Mouse (Mus musculus) intestine, embryonic 16.5 days (tissue): ENCODE measurements around the gene Ptprcap. TPM values are rescaled to one million over a fixed set of nuclear protein-coding genes. Genes with fewer than 3 reads are reported as not detected.
A peak's percentile ranks its signal among the peaks of the same experiment; 100 is the strongest.

ENCODE experiments used
- ATAC-seq: fragments of 200-750 bp; cut with Nextera tagmentation; 2 replicates; pipeline ENCODE4 v1.8.0; 2017; ENCODE audit warnings: moderate TSS enrichment, moderate library complexity
- H3K27ac ChIP-seq: fragments of 300-500 bp; sonication (generic); 2 replicates; pipeline ENCODE4 v1.5.1; 2014; ENCODE audit warnings: mild to moderate bottlenecking, low read length
- H3K27me3 ChIP-seq: fragments of 300-500 bp; sonication (generic); replicated peaks from 2 replicates; pipeline ENCODE4 v1.6.1; 2014; ENCODE audit warnings: low read length, control low read depth, mixed read lengths; ENCODE audit not compliant: control insufficient read depth, insufficient read depth
- H3K36me3 ChIP-seq: fragments of 300-500 bp; sonication (generic); 2 replicates; pipeline ENCODE4 v1.6.1; 2014; ENCODE audit warnings: low read length, control low read depth; ENCODE audit not compliant: control insufficient read depth, insufficient read depth
- H3K4me1 ChIP-seq: fragments of 300-500 bp; sonication (generic); 2 replicates; pipeline ENCODE4 v1.6.1; 2014; ENCODE audit warnings: low read length, control low read depth, mixed read lengths; ENCODE audit not compliant: control insufficient read depth, insufficient read depth
- H3K4me2 ChIP-seq: fragments of 300-500 bp; sonication (generic); 2 replicates; pipeline ENCODE4 v1.6.1; 2014; ENCODE audit warnings: low read depth, low read length, control low read depth
- H3K4me3 ChIP-seq: fragments of 300-500 bp; sonication (generic); 2 replicates; pipeline ENCODE4 v1.5.1; 2014; ENCODE audit warnings: mild to moderate bottlenecking, low read length
- H3K9ac ChIP-seq: fragments of 300-500 bp; sonication (generic); 2 replicates; pipeline ENCODE4 v1.6.1; 2014; ENCODE audit warnings: low read depth, low read length
- H3K9me3 ChIP-seq: fragments of 300-500 bp; sonication (generic); 2 replicates; pipeline ENCODE4 v1.6.1; 2016; ENCODE audit warnings: low read length, control low read depth; ENCODE audit not compliant: control insufficient read depth
- WGBS: fragments of 180-500 bp; shearing (Covaris S2); extraction: QIAGEN DNeasy Blood & Tissue Kit; methylation state at CpG from one replicate; pipeline ENCODE4 v1.1.7; 2014; 5-methylcytosine and 5-hydroxymethylcytosine counted together
- polyA plus RNA-seq: library from polyadenylated mRNA; unstranded; fragments of >200 nt; fragmentation: Nextera tagmentation; extraction: Ambion mirVana; gene quantifications from 2 replicates; pipeline ENCODE4 v1.2.1, GENCODE M21; 2015

Gene Ptprcap
- polyA plus RNA-seq, 1 experiment from 2014 or later, result 5.8 TPM

DNA sequence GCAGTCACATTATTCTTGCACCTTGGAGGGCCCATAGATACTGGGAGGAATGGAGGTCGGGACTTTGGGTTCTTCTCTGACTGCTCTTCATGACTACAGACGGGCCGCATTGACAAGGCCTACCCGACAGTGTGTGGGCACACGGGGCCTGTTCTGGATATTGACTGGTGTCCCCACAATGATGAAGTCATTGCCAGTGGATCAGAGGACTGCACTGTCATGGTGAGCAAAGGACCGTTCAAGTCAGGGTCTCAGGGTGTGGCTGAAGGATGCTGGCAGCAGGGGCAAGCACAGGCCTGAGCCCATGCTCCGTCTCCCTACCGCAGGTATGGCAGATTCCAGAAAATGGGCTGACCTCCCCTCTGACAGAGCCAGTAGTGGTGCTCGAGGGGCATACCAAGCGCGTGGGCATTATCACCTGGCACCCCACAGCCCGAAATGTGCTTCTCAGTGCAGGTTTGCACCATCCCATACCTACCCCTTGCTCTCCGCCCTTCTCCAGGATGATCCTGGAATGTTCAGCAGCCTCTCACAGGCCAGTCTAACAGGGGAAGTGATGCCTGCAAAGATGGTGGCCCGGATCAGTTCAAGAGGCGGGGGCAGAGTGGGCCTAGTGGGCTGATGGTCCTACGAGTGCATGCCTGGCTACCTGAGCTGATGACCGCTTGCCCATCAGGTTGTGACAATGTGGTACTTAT is 3.5 kb upstream of the Ptprcap start:
- no peak for ATAC-seq
- WGBS, result 92% methylated on average over 17 of the region's 17 CpGs
- Histone ChIP-seq H3K36me3 (peaks cover 18% of the 10 kb centered on the region), H3K4me1 (peaks cover 22% of the 10 kb centered on the region), H3K27ac (no peak overlapping the region), H3K4me3 (peak overlapping the region; percentile 82; the same call in 1 of the 2 replicates), H3K4me2 (peak overlapping the region; percentile 84), H3K9me3 (no peaks in the 10 kb centered on the region), H3K9ac (peak overlapping the region; percentile 95), H3K27me3 (no peaks in the 10 kb centered on the region)

DNA sequence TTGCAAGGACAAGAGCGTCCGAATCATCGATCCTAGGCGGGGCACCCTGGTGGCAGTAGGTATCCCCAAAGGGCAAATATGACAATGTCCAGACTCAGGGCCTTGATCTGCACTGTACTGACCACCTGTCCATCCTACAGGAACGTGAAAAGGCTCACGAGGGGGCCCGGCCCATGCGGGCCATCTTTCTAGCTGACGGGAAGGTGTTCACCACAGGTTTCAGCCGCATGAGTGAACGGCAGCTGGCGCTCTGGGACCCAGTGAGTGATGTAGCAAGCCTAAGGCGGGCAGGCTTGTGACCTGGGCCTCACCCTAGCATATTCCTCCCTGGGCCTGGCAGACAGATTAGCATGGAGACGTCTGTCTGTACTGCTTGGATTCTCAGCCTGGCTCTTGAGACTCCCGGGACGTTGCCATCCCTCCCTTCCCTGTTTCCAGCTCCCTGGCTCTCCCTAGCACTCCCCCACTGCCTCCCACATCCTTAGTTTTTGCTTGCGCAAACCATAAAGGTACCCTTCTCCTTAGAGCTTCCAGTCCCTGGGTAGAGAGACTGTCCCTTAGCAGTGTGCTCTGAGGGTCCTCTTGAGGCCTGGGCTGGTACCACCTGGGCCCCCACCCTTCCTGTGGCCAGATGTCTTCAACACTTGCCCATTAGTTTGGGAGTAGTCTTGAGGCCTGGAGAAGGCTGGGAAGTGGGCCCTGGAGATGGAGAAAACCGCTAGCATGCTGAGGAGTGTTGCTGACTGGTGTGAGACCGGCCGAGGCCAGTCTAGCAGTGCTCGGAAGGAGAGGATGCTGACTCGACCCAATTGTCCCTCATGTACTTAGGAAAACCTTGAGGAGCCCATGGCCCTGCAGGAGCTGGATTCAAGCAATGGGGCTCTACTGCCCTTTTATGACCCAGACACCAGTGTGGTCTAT is 2.6 kb upstream of the Ptprcap start:
- 89% methylated on average over 22 of the region's 22 CpGs for WGBS
- no peak overlapping the region for H3K4me2 ChIP-seq
- H3K4me1 ChIP-seq, result peaks cover 22% of the 10 kb centered on the region
- H3K9me3 ChIP-seq, result no peaks in the 10 kb centered on the region
- H3K4me3 ChIP-seq, result no peak overlapping the region
- no peaks in the 10 kb centered on the region for H3K27me3 ChIP-seq
- H3K9ac ChIP-seq, result 0 out of 2 replicates have a peak overlapping the region, but pooled peaks have one; percentile 21
- ATAC-seq, result no peak
- H3K36me3 ChIP-seq, result peaks cover 20% of the 10 kb centered on the region
- H3K27ac ChIP-seq, result no peak overlapping the region

DNA sequence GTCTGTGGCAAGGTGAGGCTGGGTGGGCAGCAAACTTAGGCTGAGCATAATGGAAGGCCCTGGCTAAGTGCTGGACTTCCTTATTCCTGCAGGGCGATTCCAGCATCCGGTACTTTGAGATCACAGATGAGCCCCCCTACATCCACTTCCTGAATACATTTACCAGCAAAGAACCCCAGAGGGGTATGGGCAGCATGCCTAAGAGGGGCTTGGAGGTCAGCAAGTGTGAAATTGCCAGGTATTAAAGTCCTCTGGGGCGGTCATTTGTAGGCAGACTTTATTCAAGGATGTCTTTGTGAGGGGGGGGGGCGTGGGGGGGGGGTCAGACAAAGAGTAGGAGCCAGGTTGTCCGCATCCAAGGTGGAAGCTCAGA is 1.9 kb upstream of the Ptprcap start:
- peaks cover 22% of the 10 kb centered on the region for H3K4me1 ChIP-seq
- H3K9ac ChIP-seq, result no peak overlapping the region
- 75% methylated on average over 5 of the region's 5 CpGs for WGBS
- no peak overlapping the region for H3K4me2 ChIP-seq
- H3K27me3 ChIP-seq, result no peaks in the 10 kb centered on the region
- peaks cover 22% of the 10 kb centered on the region for H3K36me3 ChIP-seq
- H3K4me3 ChIP-seq, result no peak overlapping the region
- ATAC-seq, result no peak
- H3K9me3 ChIP-seq, result no peaks in the 10 kb centered on the region
- H3K27ac ChIP-seq, result no peak overlapping the region

DNA sequence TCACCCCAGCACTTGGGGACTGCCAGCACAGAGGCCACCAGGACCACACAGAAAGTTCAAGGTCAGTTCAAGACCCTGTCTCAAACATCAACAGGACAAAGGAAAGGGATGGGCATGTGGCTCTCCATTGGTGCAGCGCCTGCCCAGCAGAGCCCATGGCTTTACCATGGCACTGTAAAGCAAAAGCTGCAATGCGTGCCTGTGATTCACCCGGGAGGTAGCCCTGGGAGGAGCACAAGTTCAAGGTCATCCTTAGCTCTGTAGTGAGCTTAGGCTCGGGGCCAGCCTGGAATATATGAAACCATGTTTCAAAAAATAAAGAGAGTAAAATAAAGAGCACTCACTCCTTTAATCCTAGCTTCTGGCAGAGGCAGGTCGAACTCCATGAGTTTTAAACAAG is 1.5 kb upstream of the Ptprcap start:
- H3K27me3 ChIP-seq, result no peaks in the 10 kb centered on the region
- H3K9me3 ChIP-seq, result no peaks in the 10 kb centered on the region
- H3K4me1 ChIP-seq, result peaks cover 22% of the 10 kb centered on the region
- H3K4me2 ChIP-seq, result no peak overlapping the region
- no peak for ATAC-seq
- no peak overlapping the region for H3K27ac ChIP-seq
- 88% methylated on average over 5 of the region's 5 CpGs for WGBS
- peaks cover 22% of the 10 kb centered on the region for H3K36me3 ChIP-seq
- H3K4me3 ChIP-seq, result no peak overlapping the region
- no peak overlapping the region for H3K9ac ChIP-seq

DNA sequence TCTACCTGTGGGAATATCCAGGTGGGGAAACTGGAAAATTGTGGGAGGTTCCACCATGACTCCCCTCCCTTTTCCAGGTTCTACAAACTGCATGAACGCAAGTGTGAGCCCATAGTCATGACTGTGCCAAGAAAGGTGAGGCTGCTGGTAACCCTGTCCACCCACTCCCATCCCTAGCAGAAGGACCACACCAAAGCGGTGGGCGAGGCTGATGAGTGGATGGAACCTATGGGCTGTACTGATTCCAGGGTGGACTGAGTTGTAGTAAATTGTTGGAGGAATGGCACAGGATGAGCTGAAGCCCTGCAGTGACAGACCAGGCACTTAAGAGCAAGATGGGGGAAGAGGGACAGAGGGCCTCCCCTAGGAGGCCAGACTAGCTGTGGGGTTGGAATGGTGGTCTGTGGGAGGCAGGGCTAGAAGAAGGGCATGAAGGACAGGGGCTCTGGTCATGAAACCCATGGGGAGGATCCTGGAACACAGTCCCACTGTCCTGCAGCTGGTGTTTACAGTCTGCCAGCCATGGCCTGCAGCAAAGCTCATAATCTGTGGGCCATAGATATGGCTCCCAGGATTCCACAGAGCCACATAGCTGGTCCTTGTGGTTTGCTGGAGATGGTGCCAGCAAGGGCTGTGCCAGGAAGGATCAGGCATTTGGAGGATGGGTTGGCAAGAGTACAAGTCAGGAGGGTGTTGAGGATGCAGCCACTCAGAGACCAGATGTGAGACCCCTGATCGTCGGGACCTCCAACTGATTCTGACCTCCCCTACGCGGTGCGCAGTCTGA is 766 bp upstream of the Ptprcap start:
- 84% methylated on average over 8 of the region's 8 CpGs for WGBS
- Histone ChIP-seq H3K27me3 (no peaks in the 10 kb centered on the region), H3K36me3 (peaks cover 29% of the 10 kb centered on the region), H3K9me3 (no peaks in the 10 kb centered on the region), H3K4me3 (no peak overlapping the region), H3K27ac (no peak overlapping the region), H3K9ac (no peak overlapping the region), H3K4me2 (no peak overlapping the region), H3K4me1 (peaks cover 22% of the 10 kb centered on the region)
- no peak for ATAC-seq

DNA sequence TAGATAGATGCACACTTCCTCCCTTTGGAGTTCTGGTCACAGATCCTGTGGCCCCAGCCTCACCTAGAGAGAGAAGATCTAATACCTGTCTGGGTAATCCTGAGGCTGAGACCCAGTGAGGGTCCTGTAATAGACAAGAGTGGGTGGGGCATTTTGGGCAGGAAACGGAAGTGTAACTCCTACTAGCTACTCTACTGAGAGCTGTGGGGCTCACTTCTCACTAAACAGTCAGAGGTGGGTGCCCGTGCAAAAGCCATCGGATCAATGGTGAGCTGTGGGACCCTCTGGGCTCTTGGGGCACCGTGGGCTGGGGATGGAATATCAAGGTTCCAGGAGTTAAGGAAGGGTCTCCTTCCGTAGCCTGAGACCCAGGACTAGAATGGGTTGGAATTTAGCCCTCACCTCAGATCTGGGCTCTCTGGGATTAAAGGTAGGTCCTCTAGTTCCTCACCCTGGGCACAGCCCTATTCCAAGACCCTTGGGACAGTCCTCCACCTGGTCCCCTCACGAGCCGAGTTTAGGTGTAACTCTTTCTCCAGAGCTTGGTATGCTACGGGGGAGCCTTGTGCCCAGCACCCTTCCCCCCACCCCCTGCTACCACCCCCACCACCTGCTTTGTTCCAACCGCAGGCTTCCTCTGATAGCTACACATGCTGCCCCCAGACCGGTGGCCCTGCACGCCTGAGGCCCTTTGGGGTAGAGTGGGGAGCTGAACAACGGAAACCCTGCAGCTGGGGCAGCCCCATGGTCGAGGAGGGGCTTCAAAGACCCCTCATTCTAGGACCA is 1.2 kb downstream of the Ptprcap start:
- Histone ChIP-seq H3K4me1 (peaks cover 15% of the 10 kb centered on the region), H3K27ac (no peak overlapping the region), H3K9ac (no peak overlapping the region)

DNA sequence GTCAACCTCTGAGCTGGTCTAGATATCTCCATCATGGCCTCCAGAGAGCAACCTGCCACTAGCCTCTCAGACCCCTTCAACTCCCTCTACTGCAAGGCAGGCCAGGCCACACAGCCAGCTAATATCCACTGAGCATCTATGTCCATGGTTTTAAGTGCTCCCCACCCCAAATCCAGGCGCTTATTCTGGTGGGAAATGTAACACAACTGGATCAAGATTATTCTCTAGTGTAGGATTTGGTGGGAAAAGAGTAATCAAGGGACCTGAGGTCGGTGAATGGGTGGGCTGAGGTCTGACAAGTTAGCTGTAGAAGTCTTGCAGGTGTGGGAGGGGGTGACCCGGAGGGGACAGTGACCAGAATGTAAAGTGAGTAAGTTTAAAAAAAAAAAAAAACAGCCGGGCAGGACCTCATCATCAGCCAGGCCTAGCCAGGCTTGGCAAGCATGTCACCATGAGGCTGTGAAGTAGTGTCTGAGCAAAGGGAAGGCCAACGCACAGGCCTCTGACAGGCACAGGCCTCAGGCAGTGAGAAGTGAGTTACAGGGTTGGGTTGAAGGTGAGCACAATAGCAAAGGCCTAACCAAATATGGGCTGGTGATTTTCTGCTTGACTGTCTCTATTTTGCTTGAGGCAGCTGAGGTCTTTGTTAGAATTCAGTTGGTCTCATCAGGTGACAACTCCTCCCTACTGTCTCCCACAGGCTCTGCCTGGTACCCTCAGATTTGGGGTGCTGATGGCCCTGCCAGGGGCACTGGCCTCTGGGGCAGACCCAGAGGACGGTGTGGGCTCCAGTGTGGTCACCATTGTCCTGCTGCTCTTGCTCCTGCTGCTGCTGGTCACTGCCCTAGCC is 2.0 kb downstream of the Ptprcap start:
- 73% methylated on average over 6 of the region's 6 CpGs for WGBS
- Histone ChIP-seq H3K27me3 (no peaks in the 10 kb centered on the region), H3K4me3 (no peak overlapping the region), H3K27ac (no peak overlapping the region), H3K4me2 (no peak overlapping the region), H3K9ac (no peak overlapping the region), H3K36me3 (peaks cover 36% of the 10 kb centered on the region), H3K9me3 (no peaks in the 10 kb centered on the region), H3K4me1 (peaks cover 7% of the 10 kb centered on the region; the same call in 1 of the 2 replicates)
- ATAC-seq, result no peak

More for the DNA sequence above, 1.2 kb downstream of the Ptprcap start:
- no peak overlapping the region for H3K4me2 ChIP-seq
- no peak overlapping the region for H3K4me3 ChIP-seq
- no peaks in the 10 kb centered on the region for H3K27me3 ChIP-seq
- 77% methylated on average over 13 of the region's 13 CpGs for WGBS
- no peaks in the 10 kb centered on the region for H3K9me3 ChIP-seq
- no peak for ATAC-seq
- H3K36me3 ChIP-seq, result peaks cover 37% of the 10 kb centered on the region

DNA sequence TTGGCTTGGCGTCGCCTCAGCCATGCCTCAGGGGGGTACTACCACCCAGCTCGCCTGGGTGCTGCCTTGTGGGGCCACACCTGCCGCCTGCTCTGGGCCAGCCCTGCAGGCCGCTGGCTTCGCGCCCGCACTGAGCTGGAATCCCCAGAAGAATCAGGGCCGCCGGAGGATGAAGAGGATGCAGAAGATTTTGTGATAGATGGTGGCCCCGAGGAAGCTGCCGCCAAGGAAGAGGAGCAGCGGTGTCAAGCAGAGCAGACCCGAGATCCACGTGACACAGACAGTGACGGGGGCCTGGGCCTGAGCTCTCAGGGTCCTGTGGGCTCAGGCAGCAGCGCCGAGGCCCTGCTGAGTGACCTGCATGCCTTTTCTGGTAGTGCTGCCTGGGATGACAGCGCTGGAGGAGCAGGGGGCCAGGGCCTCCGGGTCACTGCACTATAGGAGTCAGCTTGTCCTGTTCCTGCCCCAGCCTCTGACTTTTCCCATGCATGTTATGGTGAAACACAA is 2.7 kb downstream of the Ptprcap start:
- WGBS, result 78% methylated on average over 20 of the region's 20 CpGs
- Histone ChIP-seq H3K9ac (no peak overlapping the region), H3K27me3 (no peaks in the 10 kb centered on the region), H3K4me1 (0 out of 2 replicates have a peak, but pooled peaks cover 1% of the 10 kb centered on the region), H3K9me3 (no peaks in the 10 kb centered on the region), H3K27ac (no peak overlapping the region), H3K4me3 (no peak overlapping the region), H3K36me3 (peaks cover 29% of the 10 kb centered on the region), H3K4me2 (no peak overlapping the region)
- ATAC-seq, result no peak
